Mouse (Mus musculus): Measurements from ENCODE around the gene Hhipl1. TPM values are rescaled to one million over a fixed set of nuclear protein-coding genes. Genes with fewer than 3 reads are reported as not detected.

Gene Hhipl1
- polyA plus RNA-seq, 1 experiment = 0.76 TPM

- H3K4me1 ChIP-seq (ENCODE audit: control insufficient read depth, insufficient read depth, insufficient read length, low read length) = peaks cover 5% of the 10 kb centered on the region
- no peak overlapping the region for H3K27ac ChIP-seq (ENCODE audit: insufficient read depth, low read depth, low read length)
- H3K36me3 ChIP-seq (ENCODE audit: control insufficient read depth, insufficient read depth, low read length) = no peaks in the 10 kb centered on the region
- TF ChIP-seq CTCF (IDR thresholded peaks at IDR 0.05; ENCODE audit: extremely low read depth, insufficient read length, insufficient replicate concordance, low read depth, low read length) (no peak), POLR2A (IDR thresholded peaks at IDR 0.05; ENCODE audit: low read depth, low read length) (no peak)
- H3K27me3 ChIP-seq (ENCODE audit: control insufficient read depth, insufficient read depth, low read length) = peaks cover 14% of the 10 kb centered on the region
- WGBS = 66% methylated on average over 5 of the region's 5 CpGs
- H3K4me3 ChIP-seq (ENCODE audit: low read depth, low read length) = no peak overlapping the region
Observed at GRCm38 (mm10) chr12:108326401-108326800, 20.3 kb downstream of the Hhipl1 start.

- H3K27me3 ChIP-seq (ENCODE audit: control insufficient read depth, insufficient read depth, low read length) = peaks cover 14% of the 10 kb centered on the region
- 1% methylated on average over 66 of the region's 66 CpGs for WGBS
- H3K4me3 ChIP-seq (ENCODE audit: low read depth, low read length) = peak overlapping the region; percentile 33
- no peak overlapping the region for H3K27ac ChIP-seq (ENCODE audit: insufficient read depth, low read depth, low read length)
- H3K4me1 ChIP-seq (ENCODE audit: control insufficient read depth, insufficient read depth, insufficient read length, low read length) = peaks cover 7% of the 10 kb centered on the region
- TF ChIP-seq CTCF (IDR thresholded peaks at IDR 0.05; ENCODE audit: extremely low read depth, insufficient read length, insufficient replicate concordance, low read depth, low read length) = no peak
- no peak for TF ChIP-seq POLR2A (IDR thresholded peaks at IDR 0.05; ENCODE audit: low read depth, low read length)
- no peaks in the 10 kb centered on the region for H3K36me3 ChIP-seq (ENCODE audit: control insufficient read depth, insufficient read depth, low read length)
Observed at GRCm38 (mm10) chr12:108327889-108328491, 21.9 kb downstream of the Hhipl1 start.

- Histone ChIP-seq H3K27me3 (ENCODE audit: control insufficient read depth, insufficient read depth, low read length) (peaks cover 16% of the 10 kb centered on the region), H3K36me3 (ENCODE audit: control insufficient read depth, insufficient read depth, low read length) (no peaks in the 10 kb centered on the region), H3K27ac (ENCODE audit: insufficient read depth, low read depth, low read length) (peak overlapping the region; percentile 17; the same call in 1 of the 2 replicates), H3K4me3 (ENCODE audit: low read depth, low read length) (peak overlapping the region; percentile 53), H3K4me1 (ENCODE audit: control insufficient read depth, insufficient read depth, insufficient read length, low read length) (peaks cover 9% of the 10 kb centered on the region)
- TF ChIP-seq CTCF (IDR thresholded peaks at IDR 0.05; ENCODE audit: extremely low read depth, insufficient read length, insufficient replicate concordance, low read depth, low read length) (peak; percentile 82), POLR2A (IDR thresholded peaks at IDR 0.05; ENCODE audit: low read depth, low read length) (no peak)
- WGBS = under 1% methylated on average over 16 of the region's 16 CpGs
Observed at GRCm38 (mm10) chr12:108333056-108333455, 27.0 kb downstream of the Hhipl1 start.

- Histone ChIP-seq H3K36me3 (ENCODE audit: control insufficient read depth, insufficient read depth, low read length) (no peaks in the 10 kb centered on the region), H3K27ac (ENCODE audit: insufficient read depth, low read depth, low read length) (peak overlapping the region; percentile 17; the same call in 1 of the 2 replicates), H3K27me3 (ENCODE audit: control insufficient read depth, insufficient read depth, low read length) (peaks cover 14% of the 10 kb centered on the region), H3K4me3 (ENCODE audit: low read depth, low read length) (peak overlapping the region; percentile 53), H3K4me1 (ENCODE audit: control insufficient read depth, insufficient read depth, insufficient read length, low read length) (peaks cover 8% of the 10 kb centered on the region)
- TF ChIP-seq POLR2A (IDR thresholded peaks at IDR 0.05; ENCODE audit: low read depth, low read length) = no peak
- no peak for TF ChIP-seq CTCF (IDR thresholded peaks at IDR 0.05; ENCODE audit: extremely low read depth, insufficient read length, insufficient replicate concordance, low read depth, low read length)
- WGBS = 1% methylated on average over 22 of the region's 22 CpGs
Observed at GRCm38 (mm10) chr12:108333481-108333882, 27.4 kb downstream of the Hhipl1 start.

- TF ChIP-seq CTCF (IDR thresholded peaks at IDR 0.05; ENCODE audit: extremely low read depth, insufficient read length, insufficient replicate concordance, low read depth, low read length) (no peak), POLR2A (IDR thresholded peaks at IDR 0.05; ENCODE audit: low read depth, low read length) (no peak)
- Histone ChIP-seq H3K36me3 (ENCODE audit: control insufficient read depth, insufficient read depth, low read length) (no peaks in the 10 kb centered on the region), H3K4me1 (ENCODE audit: control insufficient read depth, insufficient read depth, insufficient read length, low read length) (peaks cover 8% of the 10 kb centered on the region), H3K4me3 (ENCODE audit: low read depth, low read length) (peak within 1 kb of the TSS; percentile 64), H3K27me3 (ENCODE audit: control insufficient read depth, insufficient read depth, low read length) (peaks cover 10% of the 10 kb centered on the region), H3K27ac (ENCODE audit: insufficient read depth, low read depth, low read length) (peak within 1 kb of the TSS; percentile 17; the same call in 1 of the 2 replicates)
- under 1% methylated on average over 50 of the region's 56 CpGs for WGBS
Observed at GRCm38 (mm10) chr12:108333895-108334445, 27.9 kb downstream of the Hhipl1 start, which contains the start of gene Cyp46a1. Cyp46a1 (plus strand) TSS chr12:108334381.

GRCm38 (mm10) chr12:108334529-108334928 lies 28.5 kb downstream of the Hhipl1 start:
- peaks cover 10% of the 10 kb centered on the region for H3K27me3 ChIP-seq (ENCODE audit: control insufficient read depth, insufficient read depth, low read length)
- 5% methylated on average over 32 of the region's 32 CpGs for WGBS
- H3K36me3 ChIP-seq (ENCODE audit: control insufficient read depth, insufficient read depth, low read length) = no peaks in the 10 kb centered on the region
- TF ChIP-seq POLR2A (IDR thresholded peaks at IDR 0.05; ENCODE audit: low read depth, low read length) = no peak
- TF ChIP-seq CTCF (IDR thresholded peaks at IDR 0.05; ENCODE audit: extremely low read depth, insufficient read length, insufficient replicate concordance, low read depth, low read length) = no peak
- peak overlapping the region; percentile 64 for H3K4me3 ChIP-seq (ENCODE audit: low read depth, low read length)
- H3K4me1 ChIP-seq (ENCODE audit: control insufficient read depth, insufficient read depth, insufficient read length, low read length) = peaks cover 8% of the 10 kb centered on the region
- H3K27ac ChIP-seq (ENCODE audit: insufficient read depth, low read depth, low read length) = no peak overlapping the region

GRCm38 (mm10) chr12:108338572-108339190 lies 32.6 kb downstream of the Hhipl1 start:
- Histone ChIP-seq H3K4me1 (ENCODE audit: control insufficient read depth, insufficient read depth, insufficient read length, low read length) (peaks cover under 1% of the 10 kb centered on the region; the same call in 1 of the 2 replicates), H3K36me3 (ENCODE audit: control insufficient read depth, insufficient read depth, low read length) (no peaks in the 10 kb centered on the region), H3K27ac (ENCODE audit: insufficient read depth, low read depth, low read length) (no peak overlapping the region), H3K4me3 (ENCODE audit: low read depth, low read length) (no peak overlapping the region), H3K27me3 (ENCODE audit: control insufficient read depth, insufficient read depth, low read length) (peaks cover 10% of the 10 kb centered on the region)
- WGBS = 26% methylated on average over 14 of the region's 14 CpGs
- TF ChIP-seq CTCF (IDR thresholded peaks at IDR 0.05; ENCODE audit: extremely low read depth, insufficient read length, insufficient replicate concordance, low read depth, low read length) (peak; percentile 82; the same call in 1 of the 2 replicates), POLR2A (IDR thresholded peaks at IDR 0.05; ENCODE audit: low read depth, low read length) (no peak)
